Mouse (Mus musculus): ENCODE data around the gene Nufip2.

Gene Nufip2

DNA sequence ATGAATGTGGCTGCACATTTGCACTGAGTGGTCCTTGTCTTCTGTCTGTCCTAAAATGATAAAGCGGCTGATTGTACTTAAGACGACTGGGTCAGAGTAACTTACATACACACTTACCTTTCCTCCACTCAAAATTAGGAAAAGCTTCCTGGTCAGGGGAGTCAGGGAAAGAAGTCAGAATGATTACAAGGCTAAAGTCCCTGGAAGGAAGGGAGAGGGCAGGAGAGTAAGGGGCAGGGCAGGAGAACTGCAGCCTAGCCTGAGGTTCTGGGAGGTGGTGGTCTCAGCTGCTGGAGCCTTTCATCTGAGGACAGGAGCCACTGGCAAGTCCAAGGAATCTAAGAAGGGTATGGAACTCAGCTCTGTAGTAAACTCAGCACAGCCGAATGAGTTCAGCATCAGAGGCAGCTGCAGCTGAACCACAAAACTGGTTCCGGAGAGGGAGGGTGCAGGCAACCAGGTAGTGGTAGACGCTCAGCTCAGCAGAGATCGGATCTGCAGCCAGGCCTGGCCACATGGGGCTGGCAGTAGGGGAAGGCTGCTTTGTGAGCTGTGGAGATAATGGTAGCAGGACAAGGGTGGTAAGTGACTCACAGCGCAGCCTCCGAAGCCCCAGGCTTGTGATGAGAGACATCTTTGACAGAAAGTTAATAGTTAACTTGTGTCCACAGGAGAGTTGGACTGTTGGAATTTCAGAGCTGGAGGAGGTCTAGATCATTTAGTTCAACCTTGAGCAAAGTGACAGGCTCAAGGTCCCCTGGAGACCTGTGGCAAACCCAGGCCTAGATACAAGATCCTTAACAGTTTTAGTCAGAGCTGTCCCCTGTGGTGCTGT lies 86.1 kb downstream of the Nufip2 start:
- no peak for DNase-seq (ENCODE audit: low read depth)

DNA sequence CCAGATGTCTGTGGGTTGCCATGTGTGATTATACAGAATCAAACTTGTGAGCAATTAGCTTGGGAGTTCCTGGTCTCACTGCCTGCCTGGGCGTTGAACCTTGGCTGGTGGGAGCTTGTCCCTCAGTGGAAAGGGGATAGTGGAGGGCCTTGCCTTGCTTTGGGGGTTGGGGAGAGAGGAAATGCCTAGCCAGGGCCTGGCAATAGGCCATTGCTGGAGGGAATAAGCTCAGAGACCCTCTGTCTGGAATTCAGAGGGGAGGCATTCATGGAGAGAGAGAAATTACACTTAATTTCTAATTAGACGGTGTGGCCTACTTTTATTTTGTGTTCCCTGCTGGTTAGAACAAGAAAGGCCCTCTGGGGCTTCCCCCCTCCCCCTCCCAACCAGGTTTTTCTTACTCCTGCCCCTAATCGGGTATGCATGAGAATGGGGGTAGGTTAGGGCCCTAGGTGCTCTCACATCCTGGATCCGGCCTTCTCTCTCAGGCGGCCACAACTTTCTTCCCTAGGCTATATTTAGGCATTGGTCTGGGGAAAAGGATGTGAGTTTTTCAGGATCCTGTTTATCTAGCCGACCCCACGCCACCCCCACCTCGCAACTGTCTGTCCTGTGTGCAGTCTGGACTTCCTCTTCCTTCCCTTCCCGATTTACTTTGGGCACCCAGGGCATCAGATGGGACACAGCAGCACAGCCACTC lies 89.9 kb downstream of the Nufip2 start:
- DNase-seq (ENCODE audit: low read depth): no peak

DNA sequence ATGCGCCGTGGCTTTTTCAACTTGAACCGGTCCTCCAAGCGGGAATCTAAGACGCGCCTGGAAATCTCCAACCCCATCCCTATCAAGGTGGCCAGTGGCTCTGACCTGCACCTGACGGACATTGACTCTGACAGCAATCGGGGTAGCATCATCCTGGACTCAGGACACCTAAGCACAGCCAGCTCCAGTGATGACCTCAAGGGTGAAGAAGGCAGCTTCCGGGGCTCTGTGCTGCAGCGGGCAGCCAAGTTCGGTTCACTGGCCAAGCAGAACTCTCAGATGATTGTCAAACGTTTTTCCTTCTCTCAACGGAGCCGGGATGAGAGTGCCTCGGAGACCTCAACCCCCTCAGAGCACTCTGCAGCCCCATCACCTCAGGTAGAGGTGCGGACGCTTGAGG lies 91.5 kb downstream of the Nufip2 start:
- no peak for DNase-seq (ENCODE audit: low read depth)

DNA sequence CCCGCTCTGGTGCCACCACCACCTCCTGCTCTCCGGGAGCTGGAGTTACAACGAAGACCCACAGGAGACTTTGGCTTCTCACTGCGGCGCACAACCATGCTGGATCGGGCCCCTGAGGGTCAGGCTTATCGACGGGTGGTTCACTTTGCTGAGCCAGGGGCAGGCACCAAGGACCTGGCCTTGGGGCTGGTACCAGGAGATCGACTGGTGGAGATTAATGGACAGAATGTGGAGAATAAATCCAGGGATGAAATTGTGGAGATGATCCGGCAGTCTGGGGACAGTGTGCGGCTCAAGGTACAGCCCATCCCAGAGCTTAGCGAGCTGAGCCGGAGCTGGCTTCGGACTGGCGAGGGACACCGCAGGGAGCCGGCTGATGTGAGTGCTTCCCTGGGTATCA lies 92.0 kb downstream of the Nufip2 start:
- DNase-seq (ENCODE audit: low read depth): no peak

DNA sequence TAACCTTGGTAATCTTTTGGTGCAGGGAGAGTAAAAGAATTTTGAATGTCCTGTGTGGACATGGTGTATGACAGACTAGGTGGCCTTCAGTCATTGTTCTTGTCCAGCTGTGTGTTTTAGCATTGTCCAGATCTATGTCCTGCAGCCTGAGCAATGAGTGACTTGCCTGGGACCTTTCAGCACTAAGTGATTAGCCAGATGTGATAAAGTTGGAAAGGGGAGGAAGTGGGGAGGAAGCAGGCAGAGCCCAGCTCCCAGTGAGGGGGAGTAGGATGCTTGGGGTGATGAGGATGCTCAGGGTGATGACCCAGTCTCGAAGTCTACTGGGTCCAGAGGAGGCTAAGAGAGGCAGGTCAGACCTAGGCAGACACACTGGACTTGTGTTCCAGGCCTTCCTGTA lies 93.3 kb downstream of the Nufip2 start:
- no peak for DNase-seq (ENCODE audit: low read depth)

DNA sequence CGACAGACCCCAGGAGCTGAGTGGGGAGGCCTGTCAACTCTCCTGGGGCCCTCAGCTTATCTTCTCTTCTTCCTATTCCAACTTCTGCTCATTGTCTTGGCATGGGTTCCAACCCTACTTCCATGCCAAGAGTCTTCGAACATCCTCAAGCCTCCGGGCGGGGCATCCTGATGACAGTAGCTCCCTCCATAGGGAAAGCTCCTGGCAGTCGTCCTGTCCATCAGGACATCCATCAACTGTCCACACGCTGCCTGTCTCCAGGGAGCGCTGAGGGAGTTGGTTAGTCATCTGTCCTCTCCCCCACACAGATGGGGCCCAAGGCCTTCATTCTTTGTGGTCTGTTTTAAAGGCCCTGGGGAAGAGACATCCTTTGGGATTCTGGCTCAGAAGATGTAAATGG lies 95.1 kb downstream of the Nufip2 start:
- no peak for DNase-seq (ENCODE audit: low read depth)

DNA sequence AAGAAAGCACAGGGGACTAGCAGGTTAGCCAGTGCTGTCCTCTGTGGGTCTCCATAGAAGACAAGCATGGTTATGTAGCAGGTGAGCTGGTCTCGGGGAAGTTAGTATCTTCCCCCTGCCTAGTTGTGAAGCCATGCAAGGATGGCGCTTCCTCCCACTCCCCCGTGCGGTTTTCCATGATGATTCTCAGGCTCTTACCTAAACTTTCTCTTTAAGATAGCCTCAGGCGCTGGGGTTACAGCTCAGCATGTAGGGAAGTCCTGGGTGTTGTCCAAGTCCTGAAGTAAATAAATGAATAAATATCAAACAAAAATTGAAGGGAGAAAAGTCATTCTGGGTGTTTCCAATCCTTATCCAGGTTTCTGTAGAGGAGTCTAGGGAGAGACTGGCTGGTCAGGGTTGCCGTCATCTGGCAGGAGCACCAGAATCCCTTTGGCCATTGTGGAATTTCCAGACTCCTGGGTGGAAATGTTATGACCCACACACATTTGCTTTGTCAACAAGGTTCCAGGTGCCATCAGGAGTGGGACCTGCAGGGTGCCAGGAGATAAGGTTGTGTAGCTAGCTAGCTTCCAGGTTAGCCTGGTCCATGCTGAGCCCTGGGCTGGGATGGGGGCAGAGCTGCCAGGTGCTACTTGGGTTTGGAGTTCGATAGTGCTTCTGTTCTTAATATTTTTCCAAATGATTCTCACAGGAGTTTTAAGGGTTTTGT lies 96.3 kb downstream of the Nufip2 start:
- no peak for DNase-seq (ENCODE audit: low read depth)

DNA sequence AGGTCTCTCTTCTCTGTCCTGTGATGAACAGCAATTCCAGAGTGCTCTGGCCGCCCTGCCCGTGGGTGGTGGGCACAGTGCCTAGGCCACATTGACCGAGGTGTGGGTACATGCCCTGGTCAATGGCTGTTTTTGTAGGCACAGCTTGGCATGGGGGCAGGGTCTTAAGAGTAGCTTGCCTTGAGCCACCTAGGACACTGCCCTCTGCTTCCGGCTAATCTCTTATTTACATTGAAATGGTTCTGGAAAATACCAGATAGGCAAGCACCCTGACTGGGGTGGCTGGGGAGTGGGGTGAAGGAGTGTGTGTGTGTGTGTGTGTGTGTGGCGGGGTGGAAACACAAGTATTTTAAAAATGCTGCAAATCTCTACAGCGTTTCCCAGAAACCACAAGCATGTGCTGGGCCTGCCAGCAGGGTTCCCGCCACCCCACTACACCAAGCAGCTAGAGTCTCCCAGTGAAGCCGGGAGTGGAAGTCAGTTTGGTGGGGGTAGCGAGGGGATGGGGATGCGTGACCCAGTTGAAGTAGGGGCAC lies 97.3 kb downstream of the Nufip2 start:
- DNase-seq (ENCODE audit: low read depth): no peak

DNA sequence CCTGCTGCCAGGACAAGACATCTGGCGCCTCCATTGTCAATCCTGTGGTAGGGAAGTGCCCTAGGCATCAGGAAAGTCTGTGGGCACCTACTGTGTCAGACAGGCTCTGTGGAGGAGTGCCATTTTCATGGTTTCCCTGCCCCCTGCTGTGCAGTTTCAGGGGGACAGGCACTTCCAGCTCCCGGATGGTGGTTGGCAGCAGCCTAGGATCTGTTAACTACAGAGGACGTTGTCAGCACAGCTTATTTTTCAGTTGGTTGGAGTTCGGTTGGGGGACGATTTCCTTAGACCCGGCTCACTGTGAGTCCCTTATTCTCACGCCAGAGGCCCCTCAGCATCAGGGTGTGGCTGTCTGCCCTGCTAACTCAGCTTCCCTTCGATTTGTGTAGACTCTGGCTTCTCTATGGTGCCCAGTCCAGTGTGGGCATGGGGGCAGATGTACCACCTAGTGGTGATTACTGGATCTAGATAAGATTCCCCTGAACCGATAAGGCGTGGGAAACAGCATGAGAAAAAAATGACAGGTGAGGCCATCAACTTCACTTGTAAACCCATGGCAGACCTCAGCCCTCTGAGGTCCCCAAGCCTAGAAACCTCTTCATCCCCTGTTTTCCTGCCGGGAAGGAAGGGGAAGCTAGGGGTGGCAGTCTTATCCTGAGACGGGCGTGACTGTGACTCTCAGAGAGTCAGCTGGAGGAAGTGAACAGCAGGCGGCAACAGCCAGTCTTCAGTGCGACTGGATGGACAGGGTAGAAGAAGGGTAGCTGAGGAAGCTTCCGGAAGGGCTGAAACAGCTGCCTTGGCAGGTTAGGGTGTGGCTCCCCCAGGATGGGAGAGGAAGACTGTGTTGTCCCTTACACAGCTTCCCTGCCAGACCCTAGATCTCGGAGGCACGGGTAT lies 98.0 kb downstream of the Nufip2 start:
- no peak for DNase-seq (ENCODE audit: low read depth)

DNA sequence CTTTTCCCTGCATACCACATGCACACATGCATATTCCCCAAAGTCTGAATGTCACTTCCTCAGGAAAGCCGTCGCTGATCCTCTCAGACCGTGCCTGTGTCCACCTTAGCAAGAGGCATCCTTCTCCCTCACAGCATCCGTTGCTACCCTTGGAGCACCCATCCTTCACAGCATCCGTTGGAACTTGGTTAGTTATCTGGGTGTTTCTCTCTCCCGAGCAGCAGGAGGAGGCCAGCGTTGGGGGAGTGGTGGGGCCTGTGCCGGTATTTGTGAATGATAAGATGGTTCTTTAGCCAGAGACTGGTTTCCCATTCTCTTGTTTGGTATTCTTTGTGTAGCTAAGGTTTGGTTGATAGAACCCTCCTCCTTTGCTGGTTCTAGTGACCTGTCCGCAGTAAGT lies 98.9 kb downstream of the Nufip2 start:
- DNase-seq (ENCODE audit: low read depth): no peak

DNA sequence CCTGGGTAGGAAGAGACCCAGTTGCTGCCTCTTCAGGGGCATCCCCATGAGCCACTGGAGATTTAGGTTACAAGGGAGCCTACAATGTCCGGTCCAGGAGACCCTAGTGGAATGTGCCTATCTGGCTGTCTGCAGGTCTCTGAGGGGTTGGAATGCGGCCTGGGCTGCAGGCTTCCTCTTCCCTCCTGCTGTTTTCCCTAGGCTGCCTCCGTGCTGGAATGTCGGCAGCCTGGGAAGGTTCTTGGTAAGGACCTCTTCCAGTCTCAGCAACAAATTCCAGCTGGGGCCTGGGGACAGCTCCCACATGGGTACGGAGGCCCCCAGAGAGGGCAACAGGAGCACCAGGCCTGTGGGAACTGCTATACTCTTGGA lies 99.4 kb downstream of the Nufip2 start:
- no peak for DNase-seq (ENCODE audit: low read depth)

DNA sequence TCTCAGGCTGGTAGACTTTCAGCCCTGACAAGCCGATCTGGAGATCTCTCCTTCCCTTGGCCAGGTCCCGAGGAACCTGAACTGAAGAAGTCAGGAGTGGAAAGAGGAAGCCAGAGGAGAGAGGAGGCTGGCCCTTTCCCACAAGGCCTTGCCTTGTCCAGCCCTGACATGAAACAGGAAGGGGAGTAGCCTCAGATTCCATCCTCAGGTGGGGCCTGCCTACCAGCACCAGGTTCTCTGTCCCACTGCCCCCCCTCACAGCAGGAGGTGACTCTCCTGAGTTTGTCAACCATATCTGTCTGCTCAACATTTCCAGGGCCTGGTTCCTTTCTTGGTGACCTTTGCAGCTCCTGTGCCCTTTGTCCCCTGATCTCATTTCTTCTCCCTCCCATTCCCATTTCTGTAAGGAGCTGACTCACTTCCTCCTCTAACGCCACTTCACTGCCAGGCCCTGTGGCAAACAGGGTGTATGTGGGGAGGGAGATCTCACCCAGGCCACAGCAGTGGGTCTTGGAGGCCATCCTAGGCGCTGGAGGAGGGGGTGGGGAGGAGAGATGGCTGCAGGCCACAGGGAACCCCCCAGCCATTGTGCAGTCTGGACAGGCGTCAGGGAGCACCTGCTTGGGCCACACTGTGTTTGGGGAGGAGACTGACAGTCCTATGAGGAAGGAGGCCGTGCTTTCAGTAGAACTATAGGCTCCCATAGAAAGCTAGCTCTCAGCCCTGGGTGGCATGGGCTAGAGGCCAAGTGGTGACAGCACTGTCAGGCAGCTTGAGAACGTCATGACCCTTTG lies 100.0 kb downstream of the Nufip2 start:
- no peak for DNase-seq (ENCODE audit: low read depth)

DNA sequence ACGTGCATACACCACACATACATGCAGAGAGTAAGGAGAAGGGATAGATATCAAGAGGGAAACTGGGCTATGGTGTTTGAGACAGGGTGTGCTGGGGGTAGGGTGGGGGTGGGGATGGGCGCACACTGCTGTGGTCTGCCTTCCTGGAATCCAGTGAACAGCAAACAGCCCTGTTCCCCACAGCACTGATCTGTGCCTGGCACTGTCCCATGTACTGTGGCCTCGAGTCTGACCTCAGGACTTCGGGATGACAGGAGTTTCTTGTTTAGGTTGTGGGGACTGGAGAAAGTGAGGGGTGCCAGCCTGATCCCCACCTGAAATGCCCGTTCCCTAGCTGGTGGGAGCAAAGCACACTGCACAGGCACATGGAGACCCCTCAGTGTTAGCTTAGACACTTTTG lies 101.8 kb downstream of the Nufip2 start, which contains the start of gene Gm10277:
Gm10277 (minus strand) TSS at position 41 of the 400 bp plus-strand sequence.
- DNase-seq (ENCODE audit: low read depth): no peak

DNA sequence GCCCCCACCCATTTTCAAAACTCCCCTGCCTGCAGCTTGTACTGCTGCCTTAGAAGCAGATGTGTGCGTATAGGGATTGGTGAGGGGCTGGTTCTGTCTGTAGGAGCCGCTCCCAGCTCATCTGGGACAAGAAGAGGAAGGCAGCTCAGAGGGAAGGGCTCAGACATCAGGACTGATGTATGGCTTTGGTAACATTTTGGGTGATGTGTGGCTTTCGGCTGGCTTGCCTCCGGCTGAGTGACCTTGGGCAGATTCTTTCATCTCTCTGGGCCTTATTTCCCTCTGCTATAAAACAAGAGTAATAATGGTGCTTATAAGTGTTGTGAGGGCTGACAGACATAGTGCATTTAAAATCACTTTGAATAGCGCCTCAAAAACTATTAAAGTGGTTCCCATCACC lies 103.6 kb downstream of the Nufip2 start:
- DNase-seq (ENCODE audit: low read depth): no peak

DNA sequence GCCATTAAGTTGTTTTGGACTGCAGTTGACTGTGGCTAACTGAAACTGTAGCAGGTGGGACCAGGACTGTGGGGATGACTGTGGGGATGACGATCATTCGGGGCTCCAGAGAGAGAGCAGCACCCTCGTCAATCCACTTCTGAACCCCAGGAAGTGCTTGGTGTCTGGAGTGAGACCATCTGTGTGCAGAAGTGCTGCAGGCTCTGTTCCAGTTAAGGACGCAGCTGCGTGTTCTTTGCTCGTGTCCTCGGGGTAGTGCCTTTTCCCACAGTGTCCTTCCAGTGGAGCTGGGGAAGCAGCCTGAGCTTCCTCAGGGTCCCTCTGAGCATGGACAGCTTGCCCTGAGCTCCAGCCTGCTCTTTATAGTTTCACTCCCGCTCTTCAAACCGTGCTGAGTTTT lies 104.3 kb downstream of the Nufip2 start:
- DNase-seq (ENCODE audit: low read depth): no peak

DNA sequence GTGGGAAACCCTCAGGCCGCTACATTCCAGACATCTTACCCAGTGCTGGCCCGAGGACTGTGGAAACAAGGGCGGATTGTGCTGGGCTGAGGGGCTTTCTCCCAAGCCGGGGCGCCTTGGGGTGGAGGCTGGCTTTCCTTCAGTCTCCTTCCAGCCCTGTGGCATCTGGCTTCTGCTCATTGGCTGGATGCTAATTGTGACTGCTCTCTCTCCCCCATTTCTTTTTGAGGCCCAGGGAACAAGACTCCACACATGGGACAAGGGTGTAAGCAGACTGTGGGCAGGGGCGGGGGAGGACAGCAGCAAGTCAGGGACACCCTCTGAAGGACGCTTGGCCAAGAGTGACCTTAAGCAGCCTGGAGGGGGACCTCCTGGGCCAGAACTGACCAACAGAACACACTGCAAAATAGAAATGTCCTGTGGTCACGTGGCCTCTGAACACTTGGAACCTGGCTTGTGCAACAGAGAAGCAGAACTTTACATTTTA lies 105.3 kb downstream of the Nufip2 start:
- DNase-seq (ENCODE audit: low read depth): no peak

Data from c-Kit-positive CD71-negative TER-119-negative erythroid progenitor cells, embryonic 14.5 days (primary cell).